Mouse (Mus musculus) ES-E14 (cell line): ENCODE measurements around the gene Szrd1. TPM values are rescaled to one million over a fixed set of nuclear protein-coding genes. Genes with fewer than 3 reads are reported as not detected.

Source experiments
- DNase-seq: peaks from one replicate; pipeline ENCODE4 v3.0.0-alpha.2; 2013; ENCODE audit warnings: low read depth, low spot score
- H3K27ac ChIP-seq: 2 replicates; pipeline ENCODE4 v1.5.1; 2012; ENCODE audit warnings: low read depth, mild to moderate bottlenecking, low read length, moderate library complexity, mixed read lengths; ENCODE audit not compliant: poor library complexity, insufficient read depth, severe bottlenecking
- H3K36me3 ChIP-seq: 2 replicates; pipeline ENCODE4 v1.6.1; 2012; ENCODE audit warnings: mild to moderate bottlenecking, low read length, moderate library complexity, mixed read lengths; ENCODE audit not compliant: control insufficient read depth, poor library complexity, insufficient read depth, severe bottlenecking
- H3K4me1 ChIP-seq, 2 experiments: fragments of 150-350 bp in 1 of 2; sonication (generic) in 1 of 2; 2 replicates each; pipeline ENCODE4 v1.6.1; 2012; ENCODE audit warnings: low read length in 2 of 2, mild to moderate bottlenecking in 1 of 2, mixed read lengths in 1 of 2; ENCODE audit not compliant: control insufficient read depth in 2 of 2, insufficient read depth in 2 of 2, poor library complexity in 1 of 2
- H3K4me3 ChIP-seq, 2 experiments: fragments of 150-350 bp in 1 of 2; sonication (generic) in 1 of 2; 2 replicates each; pipeline ENCODE4 v1.5.1; 2012; ENCODE audit warnings: low read length in 2 of 2, low read depth in 1 of 2, mild to moderate bottlenecking in 1 of 2, mixed read lengths in 1 of 2; ENCODE audit not compliant: insufficient read depth in 1 of 2, poor library complexity in 1 of 2, severe bottlenecking in 1 of 2
- H3K9ac ChIP-seq: 2 replicates; pipeline ENCODE4 v1.6.1; 2012; ENCODE audit warnings: low read depth, mild to moderate bottlenecking, low read length, mixed read lengths; ENCODE audit not compliant: poor library complexity, insufficient read depth, severe bottlenecking
- H3K9me3 ChIP-seq: fragments of 150-350 bp; sonication (generic); 2 replicates; pipeline ENCODE4 v1.6.1; 2012; ENCODE audit warnings: low read depth, mild to moderate bottlenecking, low read length; ENCODE audit not compliant: control insufficient read depth, insufficient read depth
- CHD2 ChIP-seq: IDR thresholded peaks from 2 replicates; pipeline ENCODE4 v1.6.1; 2014; ENCODE audit warnings: mild to moderate bottlenecking, low read depth, low read length, inconsistent platforms
- HCFC1 ChIP-seq: IDR thresholded peaks from 2 replicates; pipeline ENCODE4 v1.6.1; 2012; ENCODE audit warnings: low read length, inconsistent platforms, borderline replicate concordance; ENCODE audit not compliant: insufficient read depth
- MAFK ChIP-seq: IDR thresholded peaks from 2 replicates; pipeline ENCODE4 v1.6.1; 2014; ENCODE audit warnings: mild to moderate bottlenecking, low read depth, low read length, inconsistent platforms; ENCODE audit not compliant: insufficient read depth
- ZC3H11A ChIP-seq: IDR thresholded peaks from 2 replicates; pipeline ENCODE4 v1.6.1; 2012; ENCODE audit warnings: low read depth, mild to moderate bottlenecking, inconsistent platforms, low read length, borderline replicate concordance
- ZNF384 ChIP-seq: IDR thresholded peaks from 2 replicates; pipeline ENCODE4 v1.6.1; 2012; ENCODE audit warnings: low read depth, low read length, inconsistent platforms
- in situ Hi-C, 2 experiments: fragments of 600-800 bp; cut with MboI; formaldehyde crosslinking; loops; one replicate each; pipeline ENCODE4 v1.15.1; 2025; ENCODE audit warnings: low sequenced_read_pairs in 2 of 2, inconsistent platforms in 1 of 2; ENCODE audit not compliant: unreplicated experiment in 2 of 2
- total RNA-seq: library from RNA; depleted of rRNA; stranded (reverse); fragments of 300-350 nt; gene quantifications from 2 replicates; pipeline ENCODE4 v1.2.3, GENCODE M21; 2012

Szrd1 gene
- total RNA-seq, 1 experiment: 64.6 TPM

- H3K9ac ChIP-seq: no peak overlapping the region
- H3K4me1 ChIP-seq: peaks cover 2 to 36% of the 10 kb centered on the region in 2 experiments; a peak in 3 of 4 replicates
- peak; percentile 74 for DNase-seq
- H3K4me3 ChIP-seq: no peak overlapping the region
- in situ Hi-C loops: no loop called here
- H3K36me3 ChIP-seq: peaks cover 28% of the 10 kb centered on the region
- H3K27ac ChIP-seq: no peak overlapping the region
- H3K9me3 ChIP-seq: no peaks in the 10 kb centered on the region
- no peak for TF ChIP-seq HCFC1
- TF ChIP-seq MAFK: no peak
- no peak for TF ChIP-seq CHD2
- no peak for TF ChIP-seq ZNF384
- no peak for TF ChIP-seq ZC3H11A
Observed at GRCm38 (mm10) chr4:141120700-141121099, 18.9 kb downstream of the Szrd1 start.

- in situ Hi-C loops: no loop called here
- Histone ChIP-seq H3K9me3 (no peaks in the 10 kb centered on the region), H3K36me3 (peaks cover 43% of the 10 kb centered on the region), H3K27ac (0 out of 2 replicates have a peak overlapping the region, but pooled peaks have one; percentile 15), H3K9ac (no peak overlapping the region), H3K4me1 (peaks cover 10 to 50% of the 10 kb centered on the region in 2 experiments), H3K4me3 (no peak overlapping the region)
- no peak for TF ChIP-seq MAFK
- no peak for DNase-seq
Observed at GRCm38 (mm10) chr4:141118691-141119090, 20.9 kb downstream of the Szrd1 start.

DNA sequence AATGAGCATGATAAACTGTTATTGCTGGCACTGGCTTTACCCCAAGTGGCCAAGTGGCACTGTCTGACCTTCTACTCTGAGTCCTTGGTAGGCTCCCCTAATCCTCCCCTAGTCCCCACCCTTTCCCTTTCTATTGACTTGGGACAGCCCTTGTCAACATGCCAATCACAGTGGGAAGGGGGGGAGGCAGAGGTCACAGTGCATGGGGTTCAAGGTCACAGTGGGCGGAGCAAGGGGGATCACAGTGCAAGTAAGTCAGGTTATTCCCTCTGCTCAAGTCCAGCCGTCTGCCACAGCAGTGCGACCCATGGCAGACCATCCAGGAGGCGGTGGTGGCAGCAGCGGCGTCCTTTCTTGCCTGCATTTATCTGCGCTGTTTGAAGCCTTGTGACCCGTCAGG lies 24.2 kb downstream of the Szrd1 start:
- TF ChIP-seq HCFC1 (no peak), ZC3H11A (no peak), CHD2 (no peak), ZNF384 (no peak), MAFK (no peak)
- H3K27ac ChIP-seq: no peak overlapping the region
- no peak overlapping the region for H3K9ac ChIP-seq
- H3K4me1 ChIP-seq: peaks cover 10 to 48% of the 10 kb centered on the region in 2 experiments
- peak overlapping the region; percentile 9 to 44; a peak in 1 of 4 replicates for H3K4me3 ChIP-seq
- no peaks in the 10 kb centered on the region for H3K9me3 ChIP-seq
- DNase-seq: peak; percentile 71
- peaks cover 42% of the 10 kb centered on the region for H3K36me3 ChIP-seq
- in situ Hi-C loops: no loop called here

GRCm38 (mm10) chr4:141114521-141114981 lies 25.0 kb downstream of the Szrd1 start:
- Histone ChIP-seq H3K9me3 (no peaks in the 10 kb centered on the region), H3K9ac (no peak overlapping the region; the same call in 1 of the 2 replicates), H3K4me1 (peaks cover 10 to 43% of the 10 kb centered on the region in 2 experiments), H3K36me3 (peaks cover 40% of the 10 kb centered on the region), H3K4me3 (no peak overlapping the region; a peak in 1 of 4 replicates), H3K27ac (0 out of 2 replicates have a peak overlapping the region, but pooled peaks have one; percentile 19)
- in situ Hi-C loops: no loop called here
- TF ChIP-seq ZC3H11A (no peak), CHD2 (no peak), MAFK (no peak), HCFC1 (no peak), ZNF384 (no peak)
- no peak for DNase-seq

DNA sequence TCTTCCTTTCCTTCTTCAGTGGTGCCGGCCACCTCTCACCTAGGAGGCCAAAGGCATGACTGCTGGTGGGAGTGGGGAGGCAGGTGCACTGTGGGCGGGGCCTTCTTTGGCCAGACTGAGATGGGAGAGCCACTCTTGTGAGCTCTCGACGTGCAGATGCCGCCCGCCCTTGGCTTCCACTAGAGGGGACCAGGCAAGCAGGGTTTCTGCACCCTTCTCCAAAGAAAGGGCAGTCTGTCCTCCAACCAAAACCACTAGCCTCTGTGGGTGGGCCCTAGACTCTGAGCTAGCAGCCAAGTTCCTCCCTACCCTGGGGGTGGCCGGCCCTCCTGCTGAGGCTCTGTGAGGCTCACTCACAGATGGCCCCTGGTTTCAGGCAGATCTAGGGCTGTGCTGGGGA lies 25.7 kb downstream of the Szrd1 start:
- DNase-seq: peak; percentile 38
- Histone ChIP-seq H3K4me1 (peaks cover 10 to 36% of the 10 kb centered on the region in 2 experiments), H3K9ac (no peak overlapping the region), H3K4me3 (no peak overlapping the region), H3K27ac (no peak overlapping the region), H3K36me3 (peaks cover 40% of the 10 kb centered on the region), H3K9me3 (no peaks in the 10 kb centered on the region)
- in situ Hi-C loops: no loop called here
- no peak for TF ChIP-seq ZC3H11A
- no peak for TF ChIP-seq HCFC1
- TF ChIP-seq ZNF384: no peak
- TF ChIP-seq CHD2: no peak
- TF ChIP-seq MAFK: no peak
